Mouse (Mus musculus): ENCODE data around the gene Gm49373.

DNA sequence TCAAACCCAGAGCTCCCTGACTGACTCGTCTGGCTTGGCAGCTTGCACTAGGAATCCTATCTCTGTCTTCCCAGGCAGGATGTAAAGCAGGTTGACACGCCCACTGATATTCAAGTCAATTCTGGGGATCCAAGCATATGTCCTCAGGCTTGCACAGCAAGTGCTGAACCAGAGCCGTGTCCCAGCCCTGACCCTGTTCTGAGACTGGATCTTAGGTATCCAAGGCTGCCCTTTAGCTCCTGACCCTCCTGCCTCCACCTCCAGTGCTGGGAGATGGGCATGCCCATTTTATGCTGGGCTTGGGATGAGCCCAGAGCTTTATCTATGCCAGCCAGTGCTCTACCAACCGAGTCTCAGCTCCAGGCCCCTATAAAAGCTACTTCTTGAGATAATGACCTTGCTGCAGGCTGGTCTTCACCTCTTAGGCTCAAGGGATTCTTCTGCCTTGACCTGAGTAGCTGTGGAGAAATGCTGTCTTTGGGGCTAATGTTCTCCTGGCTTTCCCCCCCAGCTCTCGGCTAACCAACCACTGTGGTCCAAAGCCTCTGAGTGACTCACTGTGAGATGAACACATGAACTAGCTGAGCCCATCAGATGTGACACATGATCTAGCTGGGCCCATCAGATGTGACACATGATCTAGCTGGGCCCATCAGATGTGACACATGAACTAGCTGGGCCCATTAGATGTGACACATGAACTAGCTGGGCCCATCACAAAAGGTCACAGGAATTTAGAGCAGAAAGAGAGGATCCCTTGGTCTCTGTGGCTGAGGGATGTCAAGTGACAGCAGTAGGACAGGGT is 33.1 kb upstream of the Gm49373 start:
- TF ChIP-seq CTCF (IDR thresholded peaks at IDR 0.05) (no peak), EP300 (IDR thresholded peaks at IDR 0.05; ENCODE audit: insufficient read depth, low read depth, low read length) (no peak), POLR2A (IDR thresholded peaks at IDR 0.05; ENCODE audit: insufficient read depth, low read depth, low read length) (no peak)

Data from heart, adult 2 months (tissue).